Mouse (Mus musculus): ENCODE data around the gene Catsper1.

DNA sequence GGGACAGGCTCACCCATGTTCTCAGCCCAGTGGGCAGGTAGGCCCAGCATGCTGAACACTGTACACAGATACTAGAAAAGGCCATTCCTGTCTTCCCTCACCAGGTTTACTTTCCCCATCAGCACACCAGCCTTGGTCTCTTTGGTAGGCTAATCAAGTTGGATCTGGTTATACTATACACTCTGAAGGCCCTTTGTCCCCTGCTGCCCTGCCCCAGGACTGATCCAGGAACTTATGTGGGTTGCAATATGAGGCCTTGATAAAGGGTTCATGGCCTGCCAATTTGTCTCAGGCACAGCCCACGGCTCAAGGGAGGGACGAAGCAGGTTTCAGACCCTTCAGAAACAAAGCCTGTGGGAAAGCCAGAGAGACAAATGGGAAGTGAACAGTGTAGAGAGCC is 18.1 kb downstream of the Catsper1 start:
- no peak for TF ChIP-seq CTCF (IDR thresholded peaks at IDR 0.05; ENCODE audit: borderline replicate concordance, control insufficient read depth, extremely low read depth, insufficient read depth, low read length, poor library complexity)
- no peak for TF ChIP-seq POLR2A (IDR thresholded peaks at IDR 0.05; ENCODE audit: control insufficient read depth, extremely low read depth, insufficient read depth, low read length, poor library complexity)

Measured in thymus, adult 2 months (tissue).